Mouse (Mus musculus): ENCODE measurements around the gene Hnrnpr.

DNA sequence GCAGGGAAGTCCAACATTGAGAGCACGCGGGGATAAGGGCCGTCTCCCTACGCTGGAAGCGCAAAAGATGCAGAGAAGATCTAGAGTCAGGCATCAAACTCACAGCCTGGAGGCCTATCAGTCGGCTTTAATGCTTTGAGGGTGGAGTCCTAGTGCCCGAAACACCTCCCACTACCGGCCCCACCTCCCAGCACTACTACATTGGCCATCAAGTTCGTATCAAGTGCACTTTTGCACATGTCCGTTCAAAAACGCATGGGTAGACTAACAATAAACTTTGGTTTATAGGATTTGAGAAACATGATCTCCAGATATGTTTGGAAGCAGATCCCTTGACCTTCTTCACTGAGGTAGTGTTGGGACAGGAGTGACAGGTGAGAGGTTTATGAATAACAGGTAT lies 962 bp upstream of the Hnrnpr start:
- TF ChIP-seq CTCF (IDR thresholded peaks at IDR 0.05; ENCODE audit: insufficient read depth, low read length) (no peak), POLR2A (IDR thresholded peaks at IDR 0.05; ENCODE audit: borderline replicate concordance, extremely low read depth, low read depth, low read length) (no peak)
